Mouse (Mus musculus) kidney, adult 8-10 months (tissue): Measurements from ENCODE around the gene Nlrp14.
"Not testable (repeated sequence)": the region's sequence is repeated elsewhere in the genome, so short reads cannot be mapped to it uniquely, and the experiment has no call there.

Experiments
- DNase-seq, 2 experiments: peaks; one replicate each; pipeline ENCODE4 v3.0.0; 2022

The Nlrp14 gene

DNA sequence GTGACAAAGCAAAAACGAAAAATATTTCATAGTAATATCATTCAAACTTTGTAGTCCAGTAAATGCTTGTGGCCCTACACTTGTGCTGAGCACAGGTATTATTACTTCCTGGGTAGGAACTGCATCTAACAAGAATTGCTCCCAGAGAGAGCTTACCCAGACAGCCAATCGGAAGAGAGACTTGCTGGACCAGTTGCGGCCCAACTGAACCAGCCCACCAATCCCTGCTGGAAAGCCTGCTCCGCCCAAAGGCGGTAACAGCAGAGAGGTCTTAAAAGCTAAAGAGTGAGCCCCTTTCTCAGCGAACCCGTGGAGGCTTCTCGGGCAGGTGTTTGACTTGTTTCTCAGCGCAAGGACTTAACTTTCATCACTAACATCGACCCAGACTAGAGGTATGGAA, at the start of gene Nlrp14:
TSS of gene Nlrp14 (plus strand) at position 301 of the 400 bp plus-strand sequence.
- no peak for DNase-seq

DNA sequence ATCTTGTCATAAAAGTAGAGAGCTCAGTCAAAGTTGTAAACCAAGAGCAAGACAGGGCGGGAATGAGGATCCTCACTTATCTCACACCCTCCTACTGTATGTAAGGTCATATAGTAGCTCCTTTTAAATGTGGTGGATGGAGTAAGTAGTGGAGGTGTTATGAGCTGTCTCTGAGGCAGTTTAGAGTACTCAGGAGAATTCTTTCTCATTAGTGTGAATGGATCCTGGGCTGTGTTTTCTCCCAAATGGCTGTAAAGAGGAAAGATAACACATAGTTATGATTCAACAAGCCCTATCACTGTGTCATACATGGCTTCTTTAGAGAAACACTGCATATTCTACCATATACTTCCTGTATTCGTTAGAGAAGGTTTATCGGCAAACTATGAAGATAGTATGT, 35.8 kb upstream of the Nlrp14 start, which contains the start of gene Olfr715:
TSS of gene Olfr715 (minus strand) at position 101 of the 400 bp plus-strand sequence.
- DNase-seq: not testable (repeated sequence)

GRCm38 (mm10) chr7:107138027-107138426, 28.8 kb upstream of the Nlrp14 start, which contains the start of gene Olfr716:
Gene Olfr716, plus strand, starts transcription at chr7:107138327.
- DNase-seq: not testable (repeated sequence)

DNA sequence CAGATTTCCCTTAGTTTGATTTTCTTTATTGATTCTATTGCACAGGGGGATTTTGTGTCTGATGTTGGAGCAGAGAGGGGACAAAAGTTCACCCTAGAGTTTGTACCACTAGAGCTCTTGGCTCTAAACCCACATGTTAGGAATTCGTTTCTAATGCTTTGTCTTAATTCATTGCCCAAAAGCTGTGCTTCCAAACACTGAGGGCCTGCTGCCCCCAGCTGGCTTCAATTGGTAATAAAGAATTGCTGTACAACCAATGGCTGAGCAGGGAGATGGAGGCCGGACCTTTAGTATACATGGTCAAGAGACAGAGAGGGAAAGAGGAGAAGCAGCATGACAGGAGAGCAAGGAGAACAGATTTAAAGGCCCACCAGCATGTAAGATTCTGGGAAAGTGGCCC, 13.6 kb downstream of the Nlrp14 start:
- DNase-seq: no peak

DNA sequence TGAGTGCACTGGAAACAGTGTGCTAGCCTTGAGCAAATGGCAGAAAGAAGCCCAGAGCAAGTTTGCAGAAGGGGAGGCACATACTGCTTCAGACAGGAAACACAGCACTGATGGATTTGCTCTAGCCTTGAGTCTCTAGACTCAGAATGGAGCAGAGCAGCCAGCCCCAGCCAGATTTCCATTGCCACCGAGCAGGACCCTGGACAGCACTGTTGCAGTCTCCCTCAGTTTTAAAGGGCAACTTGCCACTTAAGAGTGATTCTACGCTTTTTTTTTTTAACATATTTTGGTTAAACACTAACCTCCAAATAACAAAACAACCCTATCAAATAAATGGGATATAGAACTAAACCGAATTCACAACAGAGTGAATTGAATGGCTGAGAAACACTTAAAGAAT, 35.0 kb downstream of the Nlrp14 start:
- DNase-seq: no peak

DNA sequence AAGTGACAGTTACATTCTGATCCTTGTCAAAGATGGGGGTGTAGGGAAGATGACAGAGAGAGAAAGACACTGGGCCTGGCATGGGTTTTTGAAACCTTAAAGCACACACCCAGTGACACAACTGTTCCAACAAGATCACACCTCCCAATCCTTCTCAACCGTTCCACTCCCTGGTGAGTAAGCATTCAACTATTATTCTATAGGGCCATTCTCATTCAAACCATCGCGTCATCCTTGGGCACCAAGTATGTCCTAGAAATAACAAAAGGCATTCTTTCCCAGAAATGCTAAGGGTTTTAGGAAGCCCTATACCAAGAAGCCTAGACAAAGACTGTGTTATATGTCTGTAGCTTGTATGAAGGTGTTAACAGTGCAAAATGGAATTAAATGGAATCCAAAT, 41.1 kb downstream of the Nlrp14 start:
- no peak for DNase-seq

DNA sequence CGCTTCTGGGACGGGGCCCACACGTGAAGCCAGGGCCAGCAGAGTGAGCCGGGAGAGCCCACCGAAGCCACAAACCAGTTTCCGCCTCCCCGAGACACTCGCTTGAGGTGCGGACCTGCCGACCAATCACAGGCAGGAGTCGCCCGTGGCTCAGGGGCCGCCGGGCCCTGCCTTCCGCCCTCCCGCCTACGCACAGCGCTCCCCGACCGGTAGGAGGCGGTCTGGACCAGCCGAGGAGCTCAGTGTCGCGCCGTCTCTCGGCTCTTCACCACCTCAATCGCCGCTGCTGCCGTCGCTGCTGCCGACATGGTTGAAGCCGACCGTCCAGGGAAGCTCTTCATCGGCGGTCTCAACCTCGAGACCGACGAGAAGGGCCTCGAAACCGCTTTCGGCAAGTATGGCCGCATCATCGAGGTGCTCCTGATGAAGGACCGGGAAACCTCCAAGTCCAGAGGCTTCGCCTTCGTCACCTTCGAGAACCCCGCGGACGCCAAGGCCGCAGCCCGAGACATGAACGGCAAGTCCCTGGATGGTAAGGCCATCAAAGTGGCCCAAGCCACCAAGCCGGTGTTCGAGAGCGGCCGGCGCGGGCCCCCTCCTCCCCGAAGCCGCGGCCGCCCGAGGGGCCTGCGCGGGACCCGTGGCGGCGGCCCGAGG, 42.5 kb downstream of the Nlrp14 start, which contains the start of gene Rbmxl2:
TSS of gene Rbmxl2 (plus strand) at position 242 of the 657 bp plus-strand sequence.
- no peak for DNase-seq

- peak in 1 of 2 experiments; percentile 2 for DNase-seq
Measured at GRCm38 (mm10) chr7:107210126-107210576, 43.4 kb downstream of the Nlrp14 start.

GRCm38 (mm10) chr7:107215723-107216122, 48.9 kb downstream of the Nlrp14 start:
- DNase-seq: peak; percentile 8 to 11

DNA sequence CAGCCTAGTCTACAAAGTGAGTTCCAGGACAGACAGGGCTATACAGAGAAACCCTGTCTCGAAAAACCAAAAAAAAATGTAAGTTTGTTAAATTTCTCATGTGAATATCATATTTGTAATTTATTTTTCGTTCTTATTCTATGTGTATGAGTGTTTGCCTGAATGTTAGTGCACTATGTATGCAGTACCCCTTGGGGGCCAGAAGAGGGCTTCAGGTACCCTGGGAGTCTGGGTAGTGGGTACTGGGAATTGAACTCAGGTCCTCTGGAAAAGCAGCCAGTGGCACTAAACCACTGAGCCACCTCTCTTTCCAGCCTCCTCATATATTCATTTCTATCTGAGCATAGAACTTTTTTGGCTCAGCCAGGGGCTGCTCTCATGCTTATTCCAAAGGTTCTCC, 50.1 kb downstream of the Nlrp14 start:
- no peak for DNase-seq

GRCm38 (mm10) chr7:107236854-107237253, 70.1 kb downstream of the Nlrp14 start:
- DNase-seq: no peak

DNA sequence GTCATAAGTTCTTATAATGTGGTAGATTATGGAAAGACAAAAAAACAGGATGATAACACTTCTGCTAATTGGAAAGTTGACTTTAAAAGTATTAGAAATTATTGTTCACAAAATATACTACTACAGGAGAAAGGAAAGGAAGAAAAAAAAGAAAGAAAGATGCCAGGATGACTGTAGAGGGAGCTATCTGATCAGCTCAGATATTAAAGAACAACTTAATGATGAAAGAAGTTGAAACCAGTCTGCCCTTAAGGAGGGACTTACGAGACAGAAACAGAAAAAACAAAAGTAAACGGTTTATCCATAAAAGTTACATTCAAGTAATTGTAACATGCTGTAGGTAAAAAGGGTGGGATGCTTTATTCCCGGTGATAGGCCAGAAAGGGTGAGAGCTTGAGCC, 70.7 kb downstream of the Nlrp14 start:
- no peak for DNase-seq

DNA sequence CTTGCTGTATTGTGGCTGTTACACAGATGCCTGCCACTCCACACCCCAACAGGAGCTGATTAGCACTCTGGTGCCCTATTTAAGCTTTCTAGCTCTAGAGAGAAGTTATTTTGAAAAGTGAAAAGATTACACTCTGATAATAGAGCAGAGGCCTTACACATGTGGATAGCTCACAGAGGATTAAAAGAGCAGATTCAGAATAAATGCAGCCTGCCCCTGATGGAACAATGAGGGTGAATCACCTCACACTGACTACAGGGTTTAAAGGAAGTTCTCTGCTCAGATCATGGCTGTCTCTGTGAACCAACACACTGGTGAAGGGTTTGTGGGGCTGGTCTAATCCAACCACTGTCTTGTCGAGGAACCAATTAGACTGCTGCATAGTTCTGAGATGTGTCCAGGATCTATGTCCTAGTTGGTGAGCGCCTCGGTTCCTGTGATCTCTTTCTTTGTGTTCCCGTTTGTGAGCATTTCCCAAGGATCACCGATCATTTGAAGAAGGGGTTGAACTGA, 74.6 kb downstream of the Nlrp14 start:
- DNase-seq: no peak
